ENCODE assay signal across 12 mouse cellular contexts in the genomic region with DNA sequence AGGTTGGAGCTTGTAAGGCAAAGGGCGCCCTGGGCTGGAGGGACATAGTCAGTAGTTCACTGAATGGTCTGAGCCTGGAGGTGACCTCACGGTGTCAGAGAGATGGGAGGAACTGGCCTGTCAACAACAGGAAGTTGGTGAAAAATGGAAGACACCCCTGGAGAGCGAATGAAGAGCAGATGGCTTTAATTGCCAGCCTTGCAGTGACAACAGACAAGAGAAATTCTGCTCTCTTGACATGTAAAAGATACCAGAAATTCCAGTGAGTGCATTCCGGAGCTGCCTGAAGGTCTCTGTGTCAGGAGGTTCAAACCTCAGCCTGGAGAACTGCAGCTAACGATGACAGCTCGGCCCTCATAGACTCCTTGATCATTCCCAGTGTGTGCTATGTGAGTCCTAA.
A peak's percentile ranks its signal among the peaks of the same experiment; 100 is the strongest.
DNase-seq lines count a peak whose midpoint lies in the region; ATAC-seq lines count a peak whose summit lies in the region.
"Had no signal": no experiment of that assay in that cellular context is flagged by ENCODE, and none has a peak within 500 bp of the region (broad histone marks: within the 10 kb centered on the region; RNA-seq: fewer than 3 reads in every experiment).

No protein-coding gene starts in this region.

- H3K27ac ChIP-seq in intestine, embryonic 14.5 days (ENCODE audit: low read depth), result no peak overlapping the region
- H3K27ac ChIP-seq in intestine, embryonic 16.5 days (ENCODE audit: low read length), result no peak overlapping the region
- H3K27ac ChIP-seq: hindbrain, embryonic 15.5 days; left cerebral cortex, adult 2 months; liver, embryonic 13.5 days had no signal

- H3K36me3 ChIP-seq in intestine, embryonic 14.5 days (ENCODE audit: control insufficient read depth, insufficient read depth, low read length), result no peaks in the 10 kb centered on the region
- H3K36me3 ChIP-seq in intestine, embryonic 16.5 days (ENCODE audit: control insufficient read depth, insufficient read depth, low read length), result no peaks in the 10 kb centered on the region
- H3K36me3 ChIP-seq: hindbrain, embryonic 15.5 days; liver, embryonic 13.5 days had no signal

- H3K27me3 ChIP-seq in intestine, embryonic 14.5 days (replicated peaks; ENCODE audit: control insufficient read depth, insufficient read depth, low read length), result no peaks in the 10 kb centered on the region
- no peaks in the 10 kb centered on the region for H3K27me3 ChIP-seq in intestine, embryonic 16.5 days (replicated peaks; ENCODE audit: control insufficient read depth, insufficient read depth, low read length)
- H3K27me3 ChIP-seq: hindbrain, embryonic 15.5 days; liver, embryonic 13.5 days had no signal

- 0 out of 2 replicates have a peak, but pooled peaks have one; percentile 19 for ATAC-seq in intestine, embryonic 14.5 days (replicated peaks; ENCODE audit: low FRiP score, low TSS enrichment, low read depth)
- no peak for ATAC-seq in intestine, embryonic 16.5 days

- no peak overlapping the region for H3K9ac ChIP-seq in intestine, embryonic 14.5 days (ENCODE audit: low read length)
- no peak overlapping the region for H3K9ac ChIP-seq in intestine, embryonic 16.5 days (ENCODE audit: low read depth, low read length)
- H3K9ac ChIP-seq: hindbrain, embryonic 15.5 days; liver, embryonic 13.5 days had no signal

- DNase-seq in intestine, embryonic 14.5 days (ENCODE audit: low spot score), result no peak
- peak; percentile 78 for DNase-seq in embryo, embryonic 10 days (ENCODE audit: low spot score)
- peak; percentile 68 for DNase-seq in kidney, adult 11 months
- DNase-seq in lung, postnatal 10 days, result peak; percentile 41
- no peak for DNase-seq in urinary bladder, adult 18-20 months (ENCODE audit: low spot score in 2 of 2)
- no peak for DNase-seq in left cerebral cortex, postnatal 4 days
- DNase-seq in ovary, postnatal 14 days (ENCODE audit: low spot score), result no peak
- DNase-seq: liver, embryonic 13.5 days; thymus, postnatal 4 days had no signal

- no peak overlapping the region for H3K4me3 ChIP-seq in intestine, embryonic 14.5 days (ENCODE audit: low read depth, low read length)
- H3K4me3 ChIP-seq in intestine, embryonic 16.5 days (ENCODE audit: low read length), result no peak overlapping the region
- H3K4me3 ChIP-seq: hindbrain, embryonic 15.5 days; left cerebral cortex, adult 2 months; liver, embryonic 13.5 days had no signal

- H3K4me1 ChIP-seq in intestine, embryonic 14.5 days (replicated peaks; ENCODE audit: control insufficient read depth, insufficient read depth, low read length), result peaks cover 20% of the 10 kb centered on the region
- peaks cover 3% of the 10 kb centered on the region; the same call in 1 of the 2 replicates for H3K4me1 ChIP-seq in intestine, embryonic 16.5 days (ENCODE audit: control insufficient read depth, insufficient read depth, low read length)
- H3K4me1 ChIP-seq: liver, embryonic 13.5 days had no signal

- no peaks in the 10 kb centered on the region for H3K9me3 ChIP-seq in intestine, embryonic 14.5 days (ENCODE audit: control insufficient read depth, low read length)
- H3K9me3 ChIP-seq in intestine, embryonic 16.5 days (ENCODE audit: control insufficient read depth, low read length), result no peaks in the 10 kb centered on the region
- H3K9me3 ChIP-seq: hindbrain, embryonic 15.5 days; liver, embryonic 13.5 days had no signal

- intact Hi-C loops in left cerebral cortex, postnatal 4 days (cut with DNase I), result no loop called here

- 42% methylated on average over 6 of the region's 6 CpGs for WGBS in intestine, embryonic 14.5 days
- WGBS in intestine, embryonic 16.5 days, result 48% methylated on average over 6 of the region's 6 CpGs

- H3K4me2 ChIP-seq in intestine, embryonic 14.5 days (ENCODE audit: low read length), result no peak overlapping the region
- no peak overlapping the region for H3K4me2 ChIP-seq in intestine, embryonic 16.5 days (ENCODE audit: low read depth, low read length)
- H3K4me2 ChIP-seq: hindbrain, embryonic 15.5 days; liver, embryonic 13.5 days had no signal

Comparison
In these comparisons a context has a peak if more than half of its experiments do, and no peak if none do; other contexts are left out.
1. DNase-seq: peak in embryo, embryonic 10 days (single experiment), kidney, adult 11 months (single experiment) and lung, postnatal 10 days (single experiment); none in intestine, embryonic 14.5 days (single experiment), urinary bladder, adult 18-20 months (0 of 2), left cerebral cortex, postnatal 4 days (single experiment) and ovary, postnatal 14 days (single experiment).